Mouse (Mus musculus): ENCODE results near the gene Cacna2d3. TPM values are rescaled to one million over a fixed set of nuclear protein-coding genes. Genes with fewer than 3 reads are reported as not detected.

The Cacna2d3 gene
- total RNA-seq, 1 experiment from 2014 or later: not detected

DNA sequence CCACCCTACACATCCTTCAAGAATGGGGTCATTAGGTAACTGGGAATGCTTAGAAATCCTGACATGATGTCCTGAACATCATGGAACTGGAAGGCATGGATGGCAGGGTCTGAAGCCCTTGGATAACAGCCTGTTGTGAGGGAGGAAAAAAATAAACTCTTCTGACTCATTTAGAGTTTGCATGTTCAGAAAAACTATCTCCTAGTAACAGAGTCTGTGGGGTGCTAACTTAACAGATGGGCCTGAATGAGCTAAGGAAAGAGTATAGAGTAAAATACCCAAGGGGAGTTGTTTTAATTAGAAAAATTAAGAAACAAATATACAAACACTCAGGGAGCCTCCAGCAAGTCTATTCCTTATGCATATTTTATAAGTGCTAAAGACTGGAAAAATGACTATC, 286.5 kb downstream of the Cacna2d3 start:
- no peak for ATAC-seq (replicated peaks in 1 of 2; ENCODE audit: insufficient read depth in 1 of 2, low FRiP score in 2 of 2, low TSS enrichment in 1 of 2, low read depth in 1 of 2, poor library complexity in 2 of 2, severe bottlenecking in 2 of 2)

DNA sequence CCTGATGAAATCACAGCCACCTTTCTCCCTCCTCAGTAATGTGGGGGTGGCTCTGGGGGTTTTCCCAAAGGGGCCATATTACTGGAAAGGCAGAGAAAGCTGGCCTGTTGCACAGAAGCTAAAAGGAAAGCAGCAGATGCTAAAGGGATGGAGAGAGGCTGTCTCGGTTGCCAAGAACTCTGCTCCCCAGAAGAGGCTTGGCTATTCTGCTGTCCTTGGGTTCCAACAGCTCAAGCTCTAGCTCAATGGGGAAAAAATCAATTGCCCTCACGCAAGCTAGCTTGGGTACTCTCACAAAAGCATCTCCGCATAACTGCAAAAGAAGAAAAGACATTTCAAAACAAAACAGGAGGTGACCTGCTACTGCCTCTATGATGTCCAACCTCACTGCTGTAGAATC, 287.9 kb downstream of the Cacna2d3 start:
- ATAC-seq (replicated peaks in 1 of 2; ENCODE audit: insufficient read depth in 1 of 2, low FRiP score in 2 of 2, low TSS enrichment in 1 of 2, low read depth in 1 of 2, poor library complexity in 2 of 2, severe bottlenecking in 2 of 2): no peak

DNA sequence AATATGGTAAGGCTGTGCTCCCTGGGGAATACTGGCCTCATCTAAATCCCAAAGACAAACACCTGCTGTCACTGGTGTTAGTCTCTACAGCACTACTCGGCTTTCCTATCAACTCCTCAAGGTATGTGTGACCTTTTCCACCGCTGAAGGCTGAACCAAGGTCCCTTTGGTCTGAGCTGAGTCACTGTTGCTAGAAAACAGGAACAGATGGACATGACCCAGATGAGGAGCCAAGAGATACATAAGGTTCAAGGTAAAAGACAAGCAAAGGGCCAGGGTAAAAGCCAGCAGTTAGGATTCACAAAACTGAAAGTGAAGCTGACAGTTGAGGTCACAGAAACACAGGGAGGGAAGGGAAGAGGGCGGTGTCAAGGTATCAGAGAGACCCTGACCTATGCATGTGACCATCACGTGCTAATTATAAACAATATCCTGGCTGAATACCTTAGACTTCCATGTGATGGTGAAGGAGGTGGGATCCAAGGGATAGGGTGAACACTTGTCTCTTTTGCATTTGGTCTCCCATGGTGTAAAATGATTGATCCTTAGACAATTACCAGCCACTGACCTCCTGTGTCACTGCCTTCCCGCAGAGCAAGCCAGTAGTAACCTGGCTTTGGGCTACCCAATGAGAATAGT, 288.5 kb downstream of the Cacna2d3 start:
- ATAC-seq (replicated peaks in 1 of 2; ENCODE audit: insufficient read depth in 1 of 2, low FRiP score in 2 of 2, low TSS enrichment in 1 of 2, low read depth in 1 of 2, poor library complexity in 2 of 2, severe bottlenecking in 2 of 2): no peak

- ATAC-seq (replicated peaks in 1 of 2; ENCODE audit: insufficient read depth in 1 of 2, low FRiP score in 2 of 2, low TSS enrichment in 1 of 2, low read depth in 1 of 2, poor library complexity in 2 of 2, severe bottlenecking in 2 of 2): no peak
These were observed 291.9 kb downstream of the Cacna2d3 start for GRCm38 (mm10) chr14:29429788-29430187.

DNA sequence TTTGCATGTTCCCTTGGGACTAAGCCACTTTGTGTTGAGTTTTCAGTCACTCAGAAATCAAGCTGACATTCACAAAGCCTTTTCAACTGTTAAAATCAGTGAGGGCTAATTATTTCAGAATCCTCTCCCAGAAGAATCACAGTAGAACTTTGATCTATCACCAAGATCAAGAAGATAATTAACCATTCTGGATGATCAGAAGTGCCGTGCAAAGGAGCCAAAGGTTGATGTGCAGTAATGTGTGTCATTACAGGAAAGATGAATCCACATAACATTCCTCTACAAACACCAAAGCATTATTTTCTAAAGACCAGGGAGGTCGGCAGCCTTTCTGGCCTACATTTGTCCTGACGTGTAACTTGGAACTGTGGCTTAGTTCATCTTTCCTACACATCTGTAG, 296.0 kb downstream of the Cacna2d3 start:
- no peak for ATAC-seq (replicated peaks in 1 of 2; ENCODE audit: insufficient read depth in 1 of 2, low FRiP score in 2 of 2, low TSS enrichment in 1 of 2, low read depth in 1 of 2, poor library complexity in 2 of 2, severe bottlenecking in 2 of 2)

- ATAC-seq (replicated peaks in 1 of 2; ENCODE audit: insufficient read depth in 1 of 2, low FRiP score in 2 of 2, low TSS enrichment in 1 of 2, low read depth in 1 of 2, poor library complexity in 2 of 2, severe bottlenecking in 2 of 2): no peak
These were observed 296.5 kb downstream of the Cacna2d3 start for GRCm38 (mm10) chr14:29425208-29425607.

GRCm38 (mm10) chr14:29405878-29406165, 315.8 kb downstream of the Cacna2d3 start:
- ATAC-seq (replicated peaks in 1 of 2; ENCODE audit: insufficient read depth in 1 of 2, low FRiP score in 2 of 2, low TSS enrichment in 1 of 2, low read depth in 1 of 2, poor library complexity in 2 of 2, severe bottlenecking in 2 of 2): no peak

DNA sequence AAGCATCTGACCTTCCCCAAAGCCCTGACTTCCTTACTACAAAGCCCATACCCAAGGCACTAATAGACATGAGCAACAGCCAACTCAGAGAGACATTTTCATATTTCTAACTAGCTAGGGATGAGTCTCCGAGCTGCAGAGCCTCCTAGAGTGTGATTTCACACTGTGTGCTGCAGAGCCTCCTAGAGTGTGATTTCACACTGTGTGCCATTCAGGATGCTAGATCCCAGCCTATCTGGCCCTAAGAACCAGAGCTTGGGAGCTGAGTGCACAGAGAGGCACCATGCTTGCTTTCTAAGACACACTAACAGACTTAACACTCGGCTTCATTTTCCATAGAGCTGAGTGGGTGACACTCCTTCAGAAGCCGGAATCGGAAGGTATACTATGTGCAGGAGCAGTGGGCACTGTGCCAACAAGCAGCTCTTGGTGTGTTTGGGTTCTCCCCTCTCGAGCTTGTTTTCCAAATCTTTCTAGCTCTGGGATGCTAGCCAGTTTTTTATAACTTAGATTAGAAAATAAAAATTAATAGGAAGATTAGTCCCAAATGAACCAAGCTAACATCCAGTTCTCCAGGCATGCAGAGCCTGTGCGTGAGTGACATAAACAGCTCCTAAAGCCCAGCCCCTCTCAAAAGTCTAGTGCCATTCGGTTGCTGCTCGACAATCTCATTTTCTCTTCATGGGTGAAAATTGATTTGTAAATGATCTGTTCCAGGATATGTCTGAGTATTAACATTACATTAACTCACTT, 316.4 kb downstream of the Cacna2d3 start:
- ATAC-seq (replicated peaks in 1 of 2; ENCODE audit: insufficient read depth in 1 of 2, low FRiP score in 2 of 2, low TSS enrichment in 1 of 2, low read depth in 1 of 2, poor library complexity in 2 of 2, severe bottlenecking in 2 of 2): no peak

GRCm38 (mm10) chr14:29403849-29404808, 317.5 kb downstream of the Cacna2d3 start:
- no peak for ATAC-seq (replicated peaks in 1 of 2; ENCODE audit: insufficient read depth in 1 of 2, low FRiP score in 2 of 2, low TSS enrichment in 1 of 2, low read depth in 1 of 2, poor library complexity in 2 of 2, severe bottlenecking in 2 of 2)

DNA sequence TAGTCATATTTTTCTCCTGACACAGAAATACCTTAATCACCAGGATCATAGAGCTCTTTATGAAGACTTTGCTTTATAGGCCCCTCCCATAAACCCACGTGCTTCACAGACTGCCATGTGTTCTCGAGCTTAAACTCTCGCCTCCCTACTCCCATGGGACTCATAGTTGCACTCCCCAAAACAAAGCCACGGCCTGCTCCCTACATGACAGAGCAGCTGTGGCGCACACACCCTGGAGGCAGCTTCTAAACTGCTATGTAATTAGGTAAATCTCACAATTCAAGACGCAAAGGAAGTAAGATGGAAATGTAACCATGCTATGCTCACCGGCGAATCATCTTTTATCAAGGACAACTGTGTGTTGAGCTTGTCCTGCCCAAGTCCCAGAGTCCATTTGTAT, 319.2 kb downstream of the Cacna2d3 start:
- no peak for ATAC-seq (replicated peaks in 1 of 2; ENCODE audit: insufficient read depth in 1 of 2, low FRiP score in 2 of 2, low TSS enrichment in 1 of 2, low read depth in 1 of 2, poor library complexity in 2 of 2, severe bottlenecking in 2 of 2)

- ATAC-seq (replicated peaks in 1 of 2; ENCODE audit: insufficient read depth in 1 of 2, low FRiP score in 2 of 2, low TSS enrichment in 1 of 2, low read depth in 1 of 2, poor library complexity in 2 of 2, severe bottlenecking in 2 of 2): no peak
These were observed 327.9 kb downstream of the Cacna2d3 start for GRCm38 (mm10) chr14:29393786-29394185.

GRCm38 (mm10) chr14:29392851-29393250, 328.8 kb downstream of the Cacna2d3 start:
- no peak for ATAC-seq (replicated peaks in 1 of 2; ENCODE audit: insufficient read depth in 1 of 2, low FRiP score in 2 of 2, low TSS enrichment in 1 of 2, low read depth in 1 of 2, poor library complexity in 2 of 2, severe bottlenecking in 2 of 2)

- no peak for ATAC-seq (replicated peaks in 1 of 2; ENCODE audit: insufficient read depth in 1 of 2, low FRiP score in 2 of 2, low TSS enrichment in 1 of 2, low read depth in 1 of 2, poor library complexity in 2 of 2, severe bottlenecking in 2 of 2)
These were observed 330.2 kb downstream of the Cacna2d3 start for GRCm38 (mm10) chr14:29391489-29391888.

DNA sequence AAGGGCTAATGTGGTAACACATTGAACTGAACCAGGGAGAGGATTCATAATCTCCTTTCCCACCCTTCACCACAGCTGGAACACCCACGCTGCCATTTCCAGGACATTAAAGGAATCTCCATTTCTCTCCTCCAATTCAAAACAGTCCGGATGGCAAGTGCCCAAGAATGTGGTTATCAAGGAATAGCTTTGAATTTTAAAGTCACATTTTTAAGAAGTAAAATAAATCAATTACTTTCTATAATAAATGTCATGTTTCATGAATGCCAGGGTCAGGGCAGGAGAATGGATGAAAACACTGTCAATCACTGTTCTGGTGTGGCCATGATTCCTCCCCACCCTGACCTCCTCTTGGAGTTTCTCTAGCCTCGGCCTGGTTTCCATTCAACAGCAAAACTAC, 333.9 kb downstream of the Cacna2d3 start:
- ATAC-seq (replicated peaks in 1 of 2; ENCODE audit: insufficient read depth in 1 of 2, low FRiP score in 2 of 2, low TSS enrichment in 1 of 2, low read depth in 1 of 2, poor library complexity in 2 of 2, severe bottlenecking in 2 of 2): no peak

- no peak for ATAC-seq (replicated peaks in 1 of 2; ENCODE audit: insufficient read depth in 1 of 2, low FRiP score in 2 of 2, low TSS enrichment in 1 of 2, low read depth in 1 of 2, poor library complexity in 2 of 2, severe bottlenecking in 2 of 2)
These were observed 336.2 kb downstream of the Cacna2d3 start for GRCm38 (mm10) chr14:29385500-29385899.

DNA sequence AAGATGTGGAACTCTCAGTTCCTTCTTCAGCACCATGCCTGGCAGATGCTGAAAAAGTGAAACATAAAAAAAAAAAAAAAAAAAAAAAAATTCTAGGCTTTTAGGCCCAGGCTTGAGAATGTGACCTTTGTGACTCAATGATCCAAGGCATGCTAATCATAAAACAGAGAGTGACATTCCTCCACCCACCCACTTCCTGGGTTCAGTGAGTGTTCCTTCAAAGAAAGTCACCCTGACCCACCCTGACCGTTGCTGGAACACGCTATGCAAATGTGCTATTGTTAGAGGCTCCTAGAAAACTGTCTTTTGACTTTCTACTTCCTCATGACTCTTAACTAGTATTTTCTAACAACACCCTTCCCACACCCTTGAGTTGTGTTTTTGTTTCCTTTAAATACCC, 338.9 kb downstream of the Cacna2d3 start:
- no peak for ATAC-seq (replicated peaks in 1 of 2; ENCODE audit: insufficient read depth in 1 of 2, low FRiP score in 2 of 2, low TSS enrichment in 1 of 2, low read depth in 1 of 2, poor library complexity in 2 of 2, severe bottlenecking in 2 of 2)

DNA sequence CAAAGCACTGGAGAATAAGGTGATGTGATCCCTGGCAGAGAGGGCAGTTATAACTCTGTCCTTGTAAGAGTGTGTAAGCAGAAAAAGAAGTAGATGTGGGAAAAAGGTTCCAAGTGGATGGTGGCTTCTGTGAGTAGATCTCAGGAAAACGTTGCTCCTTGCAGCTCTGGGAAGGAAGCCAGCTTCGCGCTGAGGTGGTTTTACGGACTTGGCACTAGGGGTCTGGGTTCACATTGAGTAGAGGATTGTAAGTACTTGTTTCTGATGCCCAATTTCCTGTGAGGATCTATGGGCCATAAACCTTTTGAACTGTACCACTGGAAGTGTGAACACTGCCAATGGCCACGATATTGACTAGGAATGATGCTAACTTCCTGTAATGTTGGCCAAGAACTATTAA, 354.8 kb downstream of the Cacna2d3 start:
- ATAC-seq (replicated peaks in 1 of 2; ENCODE audit: insufficient read depth in 1 of 2, low FRiP score in 2 of 2, low TSS enrichment in 1 of 2, low read depth in 1 of 2, poor library complexity in 2 of 2, severe bottlenecking in 2 of 2): no peak

- ATAC-seq (replicated peaks in 1 of 2; ENCODE audit: insufficient read depth in 1 of 2, low FRiP score in 2 of 2, low TSS enrichment in 1 of 2, low read depth in 1 of 2, poor library complexity in 2 of 2, severe bottlenecking in 2 of 2): no peak
These were observed 359.2 kb downstream of the Cacna2d3 start for GRCm38 (mm10) chr14:29362448-29362847.
